Mouse (Mus musculus) thymus, postnatal 0 days (tissue): ENCODE data around the gene Rbl1. TPM values are rescaled to one million over a fixed set of nuclear protein-coding genes. Genes with fewer than 3 reads are reported as not detected.

Source experiments
- polyA plus RNA-seq: library from polyadenylated mRNA; unstranded; fragments of >200 nt; fragmentation: Nextera tagmentation; extraction: Ambion mirVana; gene quantifications from 2 replicates; pipeline ENCODE4 v1.2.1, GENCODE M21; 2015

Gene Rbl1
- polyA plus RNA-seq, 1 experiment from 2014 or later, result 40.7 TPM

Other genes starting within 250 kb of the Rbl1 start
- gene Ndrg3, start 212.5 kb downstream of the Rbl1 start, polyA plus RNA-seq, result 125 and 141 TPM in 2 replicates
- 30.9 and 31.3 TPM in 2 replicates for gene Dsn1, start 197.4 kb downstream of the Rbl1 start, polyA plus RNA-seq
- gene Soga1, start 125.3 kb downstream of the Rbl1 start, polyA plus RNA-seq, result 0.57 TPM in 2 replicates
- not detected in 2 replicates for gene Tldc2, start 117.5 kb downstream of the Rbl1 start, polyA plus RNA-seq
- gene Samhd1, start 69.3 kb downstream of the Rbl1 start, polyA plus RNA-seq, result 23.5 and 25.5 TPM in 2 replicates
- gene Rpn2, start 74.5 kb upstream of the Rbl1 start, polyA plus RNA-seq, result 160 and 169 TPM in 2 replicates
- 0.36 and 0.49 TPM in 2 replicates for gene Mroh8, start 75.0 kb upstream of the Rbl1 start, polyA plus RNA-seq
- 0.72 TPM in 1 of 2 replicates, not detected in the other for gene Ghrh, start 143.0 kb upstream of the Rbl1 start, polyA plus RNA-seq
- gene Manbal, start 163.1 kb upstream of the Rbl1 start, polyA plus RNA-seq, result 63.8 and 73.4 TPM in 2 replicates
- 5.3 and 5.9 TPM in 2 replicates for gene Src, start 213.9 kb upstream of the Rbl1 start, polyA plus RNA-seq